Mouse (Mus musculus): ENCODE results near the gene Klf13. TPM values are rescaled to one million over a fixed set of nuclear protein-coding genes. Genes with fewer than 3 reads are reported as not detected.

Gene Klf13
- polyA plus RNA-seq, 1 experiment from 2014 or later = 18.8 TPM

DNA sequence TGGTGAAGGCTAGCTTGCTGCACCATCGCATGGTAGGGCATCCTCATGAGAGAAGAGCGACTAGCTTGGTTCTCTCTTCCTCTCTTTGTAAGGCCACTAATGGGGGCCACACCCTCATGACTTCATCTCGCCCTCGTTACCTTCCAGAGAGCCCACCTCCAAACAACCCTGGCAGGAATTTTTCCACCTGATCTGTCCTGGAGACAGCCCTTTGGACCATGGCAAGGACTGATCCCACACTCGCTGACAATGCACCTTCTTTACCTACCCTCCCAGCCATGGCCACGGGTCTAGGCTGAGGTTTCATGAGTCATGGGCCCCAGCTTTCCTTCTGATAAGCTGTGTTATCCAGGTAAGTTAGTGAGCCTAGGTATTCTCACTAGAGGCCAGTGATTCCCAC lies 77.6 kb downstream of the Klf13 start:
- 81% methylated on average over 6 of the region's 6 CpGs for WGBS (ENCODE audit: insufficient replicate concordance)
- no peak overlapping the region for H3K4me3 ChIP-seq (ENCODE audit: low read depth, low read length)
- no peak for ATAC-seq (replicated peaks; ENCODE audit: insufficient number of reproducible peaks, low FRiP score, low TSS enrichment)
- no peaks in the 10 kb centered on the region for H3K4me1 ChIP-seq (ENCODE audit: control insufficient read depth, insufficient read depth, low read length)
- H3K27ac ChIP-seq (ENCODE audit: low read depth, low read length) = no peak overlapping the region
- H3K4me2 ChIP-seq = no peak overlapping the region
- no peak overlapping the region for H3K9ac ChIP-seq (ENCODE audit: low read depth, low read length)
- H3K27me3 ChIP-seq (ENCODE audit: control insufficient read depth, insufficient read depth, low read length) = no peaks in the 10 kb centered on the region
- no peaks in the 10 kb centered on the region for H3K36me3 ChIP-seq (ENCODE audit: control insufficient read depth, insufficient read depth, low read length)
- no peaks in the 10 kb centered on the region for H3K9me3 ChIP-seq (replicated peaks; ENCODE audit: control insufficient read depth, low read length)

DNA sequence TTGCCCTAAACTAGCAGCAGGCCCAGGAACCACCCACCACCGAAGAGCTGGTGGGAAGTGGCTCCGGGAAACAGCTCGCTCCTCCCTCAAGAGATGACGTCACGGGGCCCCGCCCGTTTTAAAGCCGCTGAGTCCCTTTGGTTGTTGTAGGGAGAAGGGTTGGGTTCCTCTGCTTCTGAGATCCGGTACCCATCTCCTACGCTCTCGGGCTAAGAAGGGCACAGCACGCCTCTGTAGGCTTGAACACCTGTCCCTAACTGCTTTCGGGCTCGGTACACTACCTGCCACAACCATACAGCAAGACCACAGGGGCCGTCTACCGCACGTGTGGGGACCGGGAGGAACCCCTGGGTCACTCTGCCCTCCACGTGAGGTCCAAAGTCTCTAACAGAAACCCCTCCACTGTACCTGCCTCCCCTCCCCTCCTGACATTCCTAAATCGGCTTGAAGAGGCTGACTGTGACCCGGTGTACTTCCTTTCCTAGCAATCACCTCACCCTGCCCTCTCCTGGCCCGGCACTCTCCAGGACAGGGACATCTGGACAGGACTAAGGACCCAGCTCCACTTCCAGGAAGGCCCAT lies 80.1 kb downstream of the Klf13 start:
- no peaks in the 10 kb centered on the region for H3K36me3 ChIP-seq (ENCODE audit: control insufficient read depth, insufficient read depth, low read length)
- no peak overlapping the region for H3K27ac ChIP-seq (ENCODE audit: low read depth, low read length)
- peak overlapping the region; percentile 52 for H3K9ac ChIP-seq (ENCODE audit: low read depth, low read length)
- H3K27me3 ChIP-seq (ENCODE audit: control insufficient read depth, insufficient read depth, low read length) = no peaks in the 10 kb centered on the region
- 2% methylated on average over 22 of the region's 22 CpGs for WGBS (ENCODE audit: insufficient replicate concordance)
- peak; percentile 47; the same call in 1 of the 2 replicates for ATAC-seq (replicated peaks; ENCODE audit: insufficient number of reproducible peaks, low FRiP score, low TSS enrichment)
- no peaks in the 10 kb centered on the region for H3K9me3 ChIP-seq (replicated peaks; ENCODE audit: control insufficient read depth, low read length)
- peak overlapping the region; percentile 37 for H3K4me3 ChIP-seq (ENCODE audit: low read depth, low read length)
- H3K4me1 ChIP-seq (ENCODE audit: control insufficient read depth, insufficient read depth, low read length) = no peaks in the 10 kb centered on the region
- peak overlapping the region; percentile 68 for H3K4me2 ChIP-seq

DNA sequence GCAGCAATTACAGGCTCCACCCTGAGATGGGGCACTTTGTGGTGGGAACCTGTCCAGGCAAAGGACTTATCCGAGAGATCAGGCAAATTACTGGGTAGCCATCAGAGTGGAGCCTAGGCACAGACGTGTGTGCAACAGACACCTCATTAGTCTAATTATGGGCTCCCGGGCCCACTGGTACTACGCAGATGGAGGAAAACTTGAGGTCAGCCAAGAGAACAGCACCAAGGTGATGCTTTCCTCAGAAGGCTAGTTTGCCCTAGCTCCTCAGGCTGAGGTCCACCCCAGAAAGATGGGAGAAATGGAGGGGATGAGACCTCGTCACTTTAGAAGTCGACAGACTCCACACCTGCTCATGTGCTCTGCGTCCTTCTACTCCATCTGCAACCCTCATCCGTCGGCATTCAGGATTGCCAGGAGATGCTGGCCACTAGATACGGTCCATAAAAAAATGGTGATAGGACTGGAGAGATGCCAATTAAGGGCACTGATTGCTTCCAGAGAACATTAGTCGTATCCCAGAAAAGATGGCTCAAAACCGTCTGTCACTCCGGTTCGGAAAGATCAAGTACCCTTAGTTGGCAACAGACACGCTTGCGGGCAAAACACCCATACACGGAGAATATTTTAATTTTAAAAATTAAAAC lies 80.8 kb downstream of the Klf13 start:
- Histone ChIP-seq H3K4me3 (ENCODE audit: low read depth, low read length) (no peak overlapping the region), H3K9me3 (replicated peaks; ENCODE audit: control insufficient read depth, low read length) (no peaks in the 10 kb centered on the region), H3K36me3 (ENCODE audit: control insufficient read depth, insufficient read depth, low read length) (no peaks in the 10 kb centered on the region), H3K9ac (ENCODE audit: low read depth, low read length) (no peak overlapping the region), H3K4me1 (ENCODE audit: control insufficient read depth, insufficient read depth, low read length) (no peaks in the 10 kb centered on the region), H3K27ac (ENCODE audit: low read depth, low read length) (no peak overlapping the region), H3K4me2 (peak overlapping the region; percentile 68), H3K27me3 (ENCODE audit: control insufficient read depth, insufficient read depth, low read length) (no peaks in the 10 kb centered on the region)
- ATAC-seq (replicated peaks; ENCODE audit: insufficient number of reproducible peaks, low FRiP score, low TSS enrichment) = no peak
- 82% methylated on average over 17 of the region's 17 CpGs for WGBS (ENCODE audit: insufficient replicate concordance)

DNA sequence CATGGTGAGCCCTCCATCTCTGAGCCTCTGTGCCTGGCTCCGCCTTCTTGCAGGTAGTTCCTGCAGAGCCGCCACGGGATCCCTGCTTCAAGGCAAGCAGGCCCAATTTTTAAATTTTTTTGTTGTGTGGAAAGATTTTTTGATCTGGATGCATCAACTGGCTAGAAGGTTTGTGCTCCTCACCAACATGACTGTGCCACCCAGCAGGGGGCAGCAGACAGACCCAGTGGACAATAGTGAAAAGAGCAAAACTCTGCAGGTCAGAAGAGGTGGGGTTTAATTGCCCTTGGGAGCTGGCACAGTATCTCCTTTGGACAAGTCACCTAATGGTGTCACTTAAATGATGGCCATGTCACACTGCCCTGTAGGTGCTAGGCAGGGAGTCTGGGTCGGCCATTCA lies 83.4 kb downstream of the Klf13 start:
- H3K27me3 ChIP-seq (ENCODE audit: control insufficient read depth, insufficient read depth, low read length) = no peaks in the 10 kb centered on the region
- no peaks in the 10 kb centered on the region for H3K36me3 ChIP-seq (ENCODE audit: control insufficient read depth, insufficient read depth, low read length)
- H3K9ac ChIP-seq (ENCODE audit: low read depth, low read length) = no peak overlapping the region
- ATAC-seq (replicated peaks; ENCODE audit: insufficient number of reproducible peaks, low FRiP score, low TSS enrichment) = no peak
- WGBS (ENCODE audit: insufficient replicate concordance) = 51% methylated on average over 4 of the region's 4 CpGs
- no peak overlapping the region for H3K27ac ChIP-seq (ENCODE audit: low read depth, low read length)
- H3K4me1 ChIP-seq (ENCODE audit: control insufficient read depth, insufficient read depth, low read length) = no peaks in the 10 kb centered on the region
- H3K9me3 ChIP-seq (replicated peaks; ENCODE audit: control insufficient read depth, low read length) = no peaks in the 10 kb centered on the region
- no peak overlapping the region for H3K4me2 ChIP-seq
- no peak overlapping the region for H3K4me3 ChIP-seq (ENCODE audit: low read depth, low read length)

DNA sequence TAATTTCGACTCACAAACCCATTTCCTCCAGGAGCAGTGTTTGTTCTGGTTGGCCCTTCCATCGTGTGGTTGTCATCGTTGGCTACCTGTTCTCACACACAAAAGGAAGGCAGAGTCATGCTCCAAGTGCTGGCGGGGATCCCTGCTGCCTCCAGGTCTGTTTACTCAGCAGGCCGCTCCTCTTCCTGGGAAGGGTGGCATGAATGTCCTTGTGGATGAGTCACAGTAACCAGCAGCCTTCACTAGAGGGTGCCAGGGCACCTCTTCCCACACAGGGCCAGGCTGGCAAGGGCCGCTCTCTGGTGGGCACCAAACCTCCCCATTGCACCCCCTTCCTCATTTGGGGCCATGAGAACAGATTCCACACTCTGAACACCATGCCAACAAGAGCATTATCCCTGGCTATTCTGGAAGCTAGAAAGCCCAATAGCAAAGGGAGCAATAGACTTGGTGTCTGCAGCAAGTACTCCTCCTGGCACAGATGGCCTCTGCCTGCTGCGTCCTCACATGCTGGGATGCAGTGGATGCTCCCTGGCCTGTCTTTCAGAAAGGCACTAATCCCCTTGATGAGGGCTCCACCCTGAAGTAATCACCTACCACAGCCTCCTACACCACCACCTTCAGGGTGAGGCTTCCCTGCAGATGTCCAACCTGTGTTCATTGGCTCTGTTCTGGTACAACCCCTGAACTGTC lies 86.7 kb downstream of the Klf13 start:
- no peaks in the 10 kb centered on the region for H3K4me1 ChIP-seq (ENCODE audit: control insufficient read depth, insufficient read depth, low read length)
- no peaks in the 10 kb centered on the region for H3K27me3 ChIP-seq (ENCODE audit: control insufficient read depth, insufficient read depth, low read length)
- no peak overlapping the region for H3K9ac ChIP-seq (ENCODE audit: low read depth, low read length)
- no peak overlapping the region for H3K4me2 ChIP-seq
- 43% methylated on average over 7 of the region's 7 CpGs for WGBS (ENCODE audit: insufficient replicate concordance)
- H3K36me3 ChIP-seq (ENCODE audit: control insufficient read depth, insufficient read depth, low read length) = no peaks in the 10 kb centered on the region
- H3K4me3 ChIP-seq (ENCODE audit: low read depth, low read length) = no peak overlapping the region
- no peak overlapping the region for H3K27ac ChIP-seq (ENCODE audit: low read depth, low read length)
- no peaks in the 10 kb centered on the region for H3K9me3 ChIP-seq (replicated peaks; ENCODE audit: control insufficient read depth, low read length)
- ATAC-seq (replicated peaks; ENCODE audit: insufficient number of reproducible peaks, low FRiP score, low TSS enrichment) = no peak

Other genes with a start within 250 kb of the Klf13 start
- not detected in 2 replicates for gene E030018B13Rik, start 22.1 kb downstream of the Klf13 start, polyA plus RNA-seq (2014; fragmentation: Nextera tagmentation; extraction: Ambion mirVana)
- gene Trpm1, start 214.9 kb upstream of the Klf13 start, polyA plus RNA-seq (2014; fragmentation: Nextera tagmentation; extraction: Ambion mirVana) = 0.31 TPM in 1 of 2 replicates, not detected in the other

Data from heart, embryonic 11.5 days (tissue).